Mouse (Mus musculus) erythroblast, adult 5-6 weeks (primary cell): ENCODE measurements around the gene Bcl7a. TPM values are rescaled to one million over a fixed set of nuclear protein-coding genes. Genes with fewer than 3 reads are reported as not detected.

Experiments used
- ATAC-seq: replicated peaks from 2 replicates; pipeline ENCODE4 v1.8.0; 2016; ENCODE audit warnings: moderate number of reproducible peaks, mild to moderate bottlenecking, moderate TSS enrichment, inconsistent platforms; ENCODE audit not compliant: poor library complexity, low FRiP score, severe bottlenecking
- total RNA-seq, 2 experiments: library from RNA; stranded (forward) in 1 of 2; stranded (reverse) in 1 of 2; fragments of 150-400 nt in 1 of 2; fragments of 200-764, 138-1000 nt in 1 of 2; gene quantifications; 2 replicates each; pipeline versions ENCODE4 v1.2.3 to v1.2.4; 2015 to 2017; ENCODE audit warnings: low replicate concordance in 2 of 2

The Bcl7a gene
- total RNA-seq, 2 experiments from 2014 or later = 3.1 to 8.3 TPM

DNA sequence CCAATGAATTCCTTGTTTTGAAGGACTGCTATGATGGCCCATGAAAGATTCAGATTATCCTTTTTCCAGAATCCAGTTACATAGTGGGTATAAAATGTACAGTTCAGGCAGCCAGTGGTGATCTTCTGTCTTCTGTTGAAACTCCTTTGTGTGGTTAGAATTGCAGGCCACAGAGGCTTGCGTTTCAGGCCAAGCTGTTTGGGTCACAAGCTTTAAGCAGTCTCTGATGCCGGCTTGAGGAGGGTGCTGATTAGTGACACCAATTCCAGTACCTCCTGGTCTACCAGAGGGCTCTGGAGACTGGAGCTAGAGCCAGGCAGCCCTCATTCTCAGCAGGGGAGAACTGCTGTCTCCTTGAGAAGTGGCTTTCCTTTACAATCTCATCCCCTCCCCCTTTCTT lies 63.3 kb downstream of the Bcl7a start:
- ATAC-seq = no peak

DNA sequence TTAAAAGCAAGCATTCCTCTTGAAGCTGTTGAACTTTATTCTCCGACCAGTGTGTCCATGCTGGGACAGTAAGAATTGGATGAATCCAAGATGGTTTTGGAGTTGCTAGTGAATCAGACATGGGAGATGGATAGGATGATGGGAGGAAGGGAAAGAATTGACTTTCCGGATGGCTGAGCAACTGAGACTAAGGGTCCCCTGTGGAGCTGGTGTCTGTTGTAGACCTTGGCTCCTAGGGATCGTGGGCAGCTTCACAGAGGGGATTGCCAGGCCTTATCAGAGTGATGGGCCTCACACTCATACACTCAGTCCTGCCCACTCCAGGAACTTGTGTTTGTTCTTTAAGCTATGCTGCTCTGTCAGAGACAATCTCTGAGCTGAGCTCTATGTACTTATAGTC lies 64.5 kb downstream of the Bcl7a start:
- ATAC-seq = no peak

DNA sequence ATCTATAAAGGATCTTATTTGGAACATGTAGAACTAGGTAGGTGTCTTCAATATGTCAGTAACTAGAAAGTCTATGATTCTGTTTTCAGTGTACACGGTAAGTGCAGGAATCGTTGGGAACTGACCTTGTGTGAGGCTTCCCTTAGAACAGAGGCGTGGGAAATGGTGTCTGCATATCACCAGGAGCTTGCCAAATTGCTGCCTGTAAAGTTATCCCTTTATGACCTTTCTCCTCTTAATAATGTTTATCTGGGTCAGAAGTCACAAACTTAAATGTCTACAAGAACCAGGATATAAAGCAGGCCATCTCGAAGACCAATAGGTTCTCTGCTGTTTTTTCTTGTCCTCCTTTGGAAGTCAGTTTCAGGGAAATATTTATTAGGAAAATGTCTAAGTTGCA lies 68.6 kb downstream of the Bcl7a start:
- ATAC-seq = no peak

DNA sequence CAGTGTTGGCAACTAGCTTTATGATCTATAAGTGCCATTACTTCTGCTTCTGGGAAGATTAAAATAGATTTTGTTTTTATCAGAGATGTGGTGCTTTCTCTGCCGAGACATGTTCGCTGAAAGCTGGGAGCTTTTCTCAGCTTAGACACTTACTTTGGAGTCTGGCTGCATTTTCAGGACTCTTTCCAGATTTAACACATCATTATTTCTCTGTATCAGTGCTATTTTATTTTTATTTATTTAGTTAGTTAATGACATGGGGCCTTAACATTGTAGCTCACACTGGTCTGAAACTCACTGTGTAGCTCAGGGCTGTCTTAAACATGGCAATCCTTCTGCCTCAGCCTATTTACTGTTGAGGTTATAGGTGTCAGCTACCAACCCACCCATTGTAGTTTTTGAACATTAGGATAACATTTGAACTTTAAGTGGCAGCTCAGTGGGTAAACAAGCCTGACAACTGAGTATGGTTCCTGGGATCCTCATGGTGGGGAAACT lies 70.3 kb downstream of the Bcl7a start:
- no peak for ATAC-seq

DNA sequence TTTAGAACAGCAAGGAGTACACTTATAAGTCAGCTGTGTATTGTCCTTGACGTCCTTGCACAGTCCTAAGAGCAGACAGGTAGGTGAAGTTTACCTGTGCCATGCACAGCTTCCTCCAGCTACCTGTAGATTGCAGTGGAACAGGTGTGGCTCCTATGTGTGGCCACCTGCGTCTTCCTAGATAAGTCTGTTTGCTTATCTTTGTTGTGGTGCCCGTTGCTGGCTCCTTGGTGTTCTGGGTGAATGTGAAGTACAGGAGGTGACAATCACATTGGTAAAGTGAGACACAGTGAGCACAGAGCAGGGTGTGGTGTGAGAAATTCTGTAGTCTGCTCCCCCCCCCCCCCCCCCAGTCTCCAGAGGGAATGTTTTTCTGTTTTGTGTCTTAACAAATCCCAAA lies 72.5 kb downstream of the Bcl7a start:
- ATAC-seq = no peak

DNA sequence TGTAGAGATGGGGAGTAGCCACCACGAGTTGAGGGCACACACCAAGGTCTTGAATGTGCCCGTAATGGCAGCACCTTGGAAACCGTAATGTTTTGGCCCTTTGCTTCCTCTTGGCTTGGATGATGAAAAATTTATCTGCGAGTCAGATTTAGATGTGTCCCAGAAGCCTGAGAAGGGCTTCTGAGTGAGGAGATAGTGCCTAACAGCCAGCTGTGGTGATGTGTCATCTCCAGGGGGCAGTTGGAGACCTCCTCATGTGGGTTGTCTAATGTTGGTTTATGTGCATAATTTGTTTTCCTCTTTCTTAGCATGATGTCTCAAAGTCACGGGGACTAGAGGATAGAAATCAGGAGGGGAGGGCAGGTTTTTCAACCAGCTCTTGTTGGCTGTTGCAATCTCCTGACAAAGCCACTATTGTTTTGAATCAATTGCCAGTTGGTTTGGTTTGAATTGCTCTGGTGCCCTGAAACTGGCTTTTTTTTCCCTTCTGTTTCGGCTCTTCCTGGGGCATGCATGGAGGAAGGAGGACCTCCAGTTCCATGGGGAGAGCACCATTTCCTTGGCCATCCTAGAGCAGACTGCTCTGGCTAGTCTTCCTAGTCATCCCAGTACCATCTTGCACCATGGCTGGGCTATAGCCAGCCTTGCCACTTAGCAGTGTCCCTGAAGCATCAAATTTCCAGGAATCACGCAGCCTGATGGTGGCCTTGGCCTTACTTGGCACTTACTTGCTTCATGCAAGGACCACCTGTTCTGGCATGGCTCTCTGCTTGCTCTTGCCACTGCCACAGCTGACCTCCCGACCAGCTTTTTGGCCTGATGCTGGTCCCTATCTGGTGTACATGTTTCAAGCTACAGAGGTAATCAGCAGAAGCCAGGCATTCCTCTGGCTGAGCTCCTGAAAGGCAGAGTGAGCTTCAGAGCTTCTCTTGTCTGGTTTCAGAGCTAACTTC lies 73.2 kb downstream of the Bcl7a start:
- ATAC-seq = no peak

DNA sequence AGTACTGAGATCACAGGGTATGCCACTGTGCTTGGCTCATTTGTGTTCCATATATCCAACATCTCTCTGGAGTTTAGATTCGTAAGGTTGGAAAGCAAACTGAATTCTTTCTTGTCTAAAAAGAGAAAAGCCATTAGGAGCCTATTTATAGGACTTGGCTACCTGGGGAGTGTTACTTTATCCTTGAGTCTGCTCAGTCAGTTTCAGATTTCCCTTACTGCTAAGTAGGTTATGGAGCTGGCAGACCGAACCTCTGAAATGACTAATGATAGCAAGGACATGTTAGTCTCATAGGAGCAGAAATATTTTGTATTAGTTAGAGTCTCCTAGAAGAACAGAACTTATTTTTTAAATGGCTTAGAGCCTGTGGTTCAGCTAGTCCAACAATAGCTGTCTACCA lies 80.3 kb downstream of the Bcl7a start:
- no peak for ATAC-seq

Other genes with a start within 250 kb of the Bcl7a start
- gene Rhof, start 211.1 kb upstream of the Bcl7a start, total RNA-seq (2015; ENCODE audit: low replicate concordance) = 1.5 and 2.1 TPM in 2 replicates
- gene Rhof, start 211.1 kb upstream of the Bcl7a start, total RNA-seq (2017; ENCODE audit: low replicate concordance) = 0.70 and 2.1 TPM in 2 replicates
- 15.6 and 19.2 TPM in 2 replicates for gene Setd1b, start 201.6 kb upstream of the Bcl7a start, total RNA-seq (2015; ENCODE audit: low replicate concordance)
- gene Setd1b, start 201.6 kb upstream of the Bcl7a start, total RNA-seq (2017; ENCODE audit: low replicate concordance) = 5.5 and 7.7 TPM in 2 replicates
- gene Psmd9, start 174.4 kb upstream of the Bcl7a start, total RNA-seq (2015; ENCODE audit: low replicate concordance) = 6.9 and 25.5 TPM in 2 replicates
- gene Psmd9, start 174.4 kb upstream of the Bcl7a start, total RNA-seq (2017; ENCODE audit: low replicate concordance) = 13.8 and 28.7 TPM in 2 replicates
- gene Hpd, start 161.1 kb upstream of the Bcl7a start, total RNA-seq (2015; ENCODE audit: low replicate concordance) = not detected in 2 replicates
- not detected in 2 replicates for gene Hpd, start 161.1 kb upstream of the Bcl7a start, total RNA-seq (2017; ENCODE audit: low replicate concordance)
- gene Wdr66, start 91.7 kb upstream of the Bcl7a start, total RNA-seq (2015; ENCODE audit: low replicate concordance) = 0.84 and 11.9 TPM in 2 replicates
- 0.42 and 2.4 TPM in 2 replicates for gene Wdr66, start 91.7 kb upstream of the Bcl7a start, total RNA-seq (2017; ENCODE audit: low replicate concordance)
- gene Mlxip, start 51.0 kb downstream of the Bcl7a start, total RNA-seq (2015; ENCODE audit: low replicate concordance) = 4.4 and 7.9 TPM in 2 replicates
- gene Mlxip, start 51.0 kb downstream of the Bcl7a start, total RNA-seq (2017; ENCODE audit: low replicate concordance) = 1.5 and 2.5 TPM in 2 replicates
- gene Lrrc43, start 145.5 kb downstream of the Bcl7a start, total RNA-seq (2015; ENCODE audit: low replicate concordance) = not detected in 2 replicates
- gene Lrrc43, start 145.5 kb downstream of the Bcl7a start, total RNA-seq (2017; ENCODE audit: low replicate concordance) = not detected in 2 replicates
- not detected in 2 replicates for gene Il31, start 145.7 kb downstream of the Bcl7a start, total RNA-seq (2015; ENCODE audit: low replicate concordance)
- not detected in 2 replicates for gene Il31, start 145.7 kb downstream of the Bcl7a start, total RNA-seq (2017; ENCODE audit: low replicate concordance)
- not detected in 2 replicates for gene B3gnt4, start 166.6 kb downstream of the Bcl7a start, total RNA-seq (2015; ENCODE audit: low replicate concordance)
- not detected in 2 replicates for gene B3gnt4, start 166.6 kb downstream of the Bcl7a start, total RNA-seq (2017; ENCODE audit: low replicate concordance)
- gene Diablo, start 180.3 kb downstream of the Bcl7a start, total RNA-seq (2015; ENCODE audit: low replicate concordance) = 4.2 and 4.4 TPM in 2 replicates
- gene Diablo, start 180.3 kb downstream of the Bcl7a start, total RNA-seq (2017; ENCODE audit: low replicate concordance) = 10.0 and 18.3 TPM in 2 replicates
- gene Gm49027, start 181.7 kb downstream of the Bcl7a start, total RNA-seq (2015; ENCODE audit: low replicate concordance) = not detected in 2 replicates
- not detected in 2 replicates for gene Gm49027, start 181.7 kb downstream of the Bcl7a start, total RNA-seq (2017; ENCODE audit: low replicate concordance)
- 7.7 and 11.5 TPM in 2 replicates for gene Vps33a, start 229.2 kb downstream of the Bcl7a start, total RNA-seq (2015; ENCODE audit: low replicate concordance)
- gene Vps33a, start 229.2 kb downstream of the Bcl7a start, total RNA-seq (2017; ENCODE audit: low replicate concordance) = 6.3 and 9.5 TPM in 2 replicates